In the genomic region with DNA sequence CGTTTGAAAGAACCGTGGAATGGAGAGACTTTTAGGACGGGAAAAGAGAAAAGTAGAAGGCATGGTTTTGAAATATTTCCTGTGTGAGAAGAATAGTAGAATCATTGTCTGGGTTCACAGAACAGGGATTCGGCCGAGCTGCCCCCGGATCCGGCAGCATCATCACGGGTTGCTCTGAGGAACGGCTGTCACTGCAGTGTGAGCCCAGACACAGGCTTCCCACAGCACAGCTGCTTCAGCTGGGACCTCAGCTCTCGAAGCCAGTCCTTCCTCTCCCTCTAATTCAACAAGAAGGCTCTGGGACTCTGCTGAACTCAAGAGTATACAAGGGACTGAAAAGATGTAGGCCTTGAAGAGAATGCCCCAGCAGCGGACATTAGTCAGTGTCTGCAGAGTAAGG, we compare ENCODE assay signal across 19 mouse cellular contexts.
DNase-seq lines count a peak whose midpoint lies in the region; ATAC-seq lines count a peak whose summit lies in the region.
"Had no signal": no experiment of that assay in that cellular context is flagged by ENCODE, and none has a peak within 500 bp of the region (broad histone marks: within the 10 kb centered on the region; RNA-seq: fewer than 3 reads in every experiment).

No protein-coding gene starts in this region.

- H3K4me3 ChIP-seq in embryonic facial prominence, embryonic 12.5 days: no peak overlapping the region
- no peak overlapping the region for H3K4me3 ChIP-seq in embryonic facial prominence, embryonic 10.5 days
- H3K4me3 ChIP-seq: forebrain, embryonic 10.5 days; heart, embryonic 12.5 days; lung, embryonic 15.5 days; midbrain, embryonic 10.5 days had no signal

- H3K9ac ChIP-seq in embryonic facial prominence, embryonic 12.5 days: no peak overlapping the region
- H3K9ac ChIP-seq: forebrain, postnatal 0 days; heart, embryonic 12.5 days; liver, embryonic 14.5 days; lung, embryonic 15.5 days had no signal

- H3K27ac ChIP-seq in embryonic facial prominence, embryonic 12.5 days: 0 out of 2 replicates have a peak overlapping the region, but pooled peaks have one; percentile 4
- no peak overlapping the region for H3K27ac ChIP-seq in embryonic facial prominence, embryonic 10.5 days (replicated peaks)
- H3K27ac ChIP-seq: forebrain, embryonic 10.5 days; liver, embryonic 14.5 days; lung, embryonic 15.5 days; midbrain, embryonic 10.5 days had no signal

- no peak for ATAC-seq in embryonic facial prominence, embryonic 12.5 days (ENCODE audit: insufficient number of reproducible peaks, insufficient read depth, low FRiP score, low TSS enrichment)
- ATAC-seq: forebrain, postnatal 0 days had no signal

- no peak for DNase-seq in embryonic facial prominence, embryonic 10.5 days (ENCODE audit: low spot score)
- peak; percentile 19 to 71 for DNase-seq in layer of hippocampus, adult 18-20 months (ENCODE audit: low spot score in 2 of 2)
- DNase-seq in layer of hippocampus, postnatal 25 days (ENCODE audit: extremely low spot score in 1 of 2, low spot score in 1 of 2): no peak
- peak; percentile 65 for DNase-seq in brain, adult 2 months (ENCODE audit: low read depth, low spot score)
- DNase-seq in layer of hippocampus, postnatal 10 days (ENCODE audit: low spot score in 2 of 2): peak; percentile 36 to 38
- DNase-seq in heart, postnatal 25 days (ENCODE audit: low spot score): no peak
- DNase-seq in cerebellum, postnatal 4 days (ENCODE audit: low spot score in 2 of 2): no peak
- DNase-seq: adrenal gland, adult 2 months; cerebellum, adult 9-10 months; forebrain, postnatal 0 days; heart, postnatal 14 days; lung, postnatal 4 days; thymus, adult 18-20 months had no signal

- H3K9me3 ChIP-seq in embryonic facial prominence, embryonic 12.5 days: no peaks in the 10 kb centered on the region
- no peaks in the 10 kb centered on the region for H3K9me3 ChIP-seq in embryonic facial prominence, embryonic 10.5 days
- H3K9me3 ChIP-seq: forebrain, embryonic 10.5 days; heart, embryonic 12.5 days; lung, embryonic 15.5 days; midbrain, embryonic 10.5 days had no signal

- no peaks in the 10 kb centered on the region for H3K36me3 ChIP-seq in embryonic facial prominence, embryonic 12.5 days
- H3K36me3 ChIP-seq in embryonic facial prominence, embryonic 10.5 days (replicated peaks): no peaks in the 10 kb centered on the region
- H3K36me3 ChIP-seq: forebrain, embryonic 10.5 days; heart, embryonic 12.5 days; lung, embryonic 15.5 days; midbrain, embryonic 10.5 days had no signal

- H3K4me1 ChIP-seq in embryonic facial prominence, embryonic 12.5 days: peaks cover 32% of the 10 kb centered on the region
- H3K4me1 ChIP-seq in embryonic facial prominence, embryonic 10.5 days: peaks cover 48% of the 10 kb centered on the region

- no peak overlapping the region for H3K4me2 ChIP-seq in embryonic facial prominence, embryonic 12.5 days (replicated peaks)
- H3K4me2 ChIP-seq: heart, embryonic 12.5 days; lung, embryonic 15.5 days had no signal

- H3K27me3 ChIP-seq in embryonic facial prominence, embryonic 12.5 days: no peaks in the 10 kb centered on the region
- no peaks in the 10 kb centered on the region for H3K27me3 ChIP-seq in embryonic facial prominence, embryonic 10.5 days (replicated peaks; ENCODE audit: low read depth, poor library complexity, severe bottlenecking)
- H3K27me3 ChIP-seq: heart, embryonic 12.5 days; lung, embryonic 15.5 days had no signal

- intact Hi-C loops in heart, postnatal 25 days (cut with DNase I): no loop called here

- 61% methylated on average over 11 of the region's 11 CpGs for WGBS in embryonic facial prominence, embryonic 12.5 days
- 73% methylated on average over 11 of the region's 11 CpGs for WGBS in embryonic facial prominence, embryonic 10.5 days

Comparison
In these comparisons a context has a peak if more than half of its experiments do, and no peak if none do; other contexts are left out.
1. DNase-seq: peak in layer of hippocampus, adult 18-20 months (2 of 2), brain, adult 2 months (single experiment) and layer of hippocampus, postnatal 10 days (2 of 2); none in embryonic facial prominence, embryonic 10.5 days (single experiment), layer of hippocampus, postnatal 25 days (0 of 2), heart, postnatal 25 days (single experiment) and cerebellum, postnatal 4 days (0 of 2).